Mouse (Mus musculus) olfactory bulb, adult 2 months (tissue): ENCODE results near the gene Cdh26.

ENCODE experiments used
- CTCF ChIP-seq: fragments of 200-500 bp; IDR thresholded peaks from 2 replicates; pipeline ENCODE4 v1.5.1; 2012; ENCODE audit warnings: low read depth, mild to moderate bottlenecking, low read length, moderate library complexity; ENCODE audit not compliant: insufficient read depth
- POLR2A ChIP-seq: fragments of 200-500 bp; IDR thresholded peaks from 2 replicates; pipeline ENCODE4 v1.6.1; 2012; ENCODE audit warnings: mild to moderate bottlenecking, low read depth, low read length, moderate library complexity; ENCODE audit not compliant: insufficient read depth

- TF ChIP-seq CTCF = no peak
- TF ChIP-seq POLR2A = no peak
Measured at GRCm38 (mm10) chr2:178430231-178430630, at the start of gene Cdh26.
